Mouse (Mus musculus) intestine, embryonic 15.5 days (tissue): Measurements from ENCODE around the gene Abcb1b. TPM values are rescaled to one million over a fixed set of nuclear protein-coding genes. Genes with fewer than 3 reads are reported as not detected.

Experiments
- ATAC-seq: fragments of 200-750 bp; cut with Nextera tagmentation; 2 replicates; pipeline ENCODE4 v1.8.0; 2017; ENCODE audit warnings: moderate TSS enrichment, moderate library complexity
- H3K27ac ChIP-seq: fragments of 300-500 bp; sonication (generic); 2 replicates; pipeline ENCODE4 v1.5.1; 2015; ENCODE audit warnings: mild to moderate bottlenecking, inconsistent platforms
- H3K27me3 ChIP-seq: fragments of 300-500 bp; sonication (generic); replicated peaks from 2 replicates; pipeline ENCODE4 v1.6.1; 2015; ENCODE audit warnings: inconsistent platforms
- H3K36me3 ChIP-seq: fragments of 300-500 bp; sonication (generic); 2 replicates; pipeline ENCODE4 v1.6.1; 2015; ENCODE audit warnings: inconsistent platforms
- H3K4me1 ChIP-seq: fragments of 300-500 bp; sonication (generic); replicated peaks from 2 replicates; pipeline ENCODE4 v1.6.1; 2015; ENCODE audit warnings: inconsistent platforms
- H3K4me2 ChIP-seq: fragments of 300-500 bp; sonication (generic); replicated peaks from 2 replicates; pipeline ENCODE4 v1.6.1; 2015; ENCODE audit warnings: mild to moderate bottlenecking, inconsistent platforms
- H3K4me3 ChIP-seq: fragments of 300-500 bp; sonication (generic); replicated peaks from 2 replicates; pipeline ENCODE4 v1.5.1; 2015; ENCODE audit warnings: inconsistent platforms
- H3K9ac ChIP-seq: fragments of 300-500 bp; sonication (generic); 2 replicates; pipeline ENCODE4 v1.6.1; 2015; ENCODE audit warnings: inconsistent platforms
- H3K9me3 ChIP-seq: fragments of 300-500 bp; sonication (generic); 2 replicates; pipeline ENCODE4 v1.6.1; 2016; ENCODE audit warnings: inconsistent platforms
- WGBS: fragments of 180-500 bp; shearing (Covaris S2); methylation state at CpG from one replicate; pipeline ENCODE4 v1.1.7; 2015; 5-methylcytosine and 5-hydroxymethylcytosine counted together
- polyA plus RNA-seq: library from polyadenylated mRNA; unstranded; fragments of >200 nt; fragmentation: Nextera tagmentation; extraction: Ambion mirVana; gene quantifications from 2 replicates; pipeline ENCODE4 v1.2.1, GENCODE M21; 2015

Gene Abcb1b
- polyA plus RNA-seq, 1 experiment from 2014 or later, result 1.4 TPM

GRCm38 (mm10) chr5:8872979-8873915 is 75.3 kb downstream of the Abcb1b start:
- Histone ChIP-seq H3K4me2 (no peak overlapping the region), H3K4me3 (no peak overlapping the region), H3K9ac (no peak overlapping the region), H3K27me3 (no peaks in the 10 kb centered on the region), H3K36me3 (no peaks in the 10 kb centered on the region), H3K9me3 (no peaks in the 10 kb centered on the region), H3K27ac (no peak overlapping the region), H3K4me1 (no peaks in the 10 kb centered on the region)
- WGBS, result 83% methylated on average over 6 of the region's 6 CpGs
- no peak for ATAC-seq

GRCm38 (mm10) chr5:8877086-8877485 is 79.1 kb downstream of the Abcb1b start:
- ATAC-seq, result no peak
- Histone ChIP-seq H3K4me2 (no peak overlapping the region), H3K4me1 (no peaks in the 10 kb centered on the region), H3K4me3 (no peak overlapping the region), H3K27ac (no peak overlapping the region), H3K36me3 (no peaks in the 10 kb centered on the region), H3K9me3 (no peaks in the 10 kb centered on the region), H3K9ac (no peak overlapping the region), H3K27me3 (no peaks in the 10 kb centered on the region)
- WGBS, result 76% methylated on average over 2 of the region's 2 CpGs

GRCm38 (mm10) chr5:8877800-8878199 is 79.9 kb downstream of the Abcb1b start:
- ATAC-seq, result no peak
- Histone ChIP-seq H3K9ac (no peak overlapping the region), H3K36me3 (no peaks in the 10 kb centered on the region), H3K9me3 (no peaks in the 10 kb centered on the region), H3K4me2 (no peak overlapping the region), H3K27me3 (no peaks in the 10 kb centered on the region), H3K4me3 (no peak overlapping the region), H3K27ac (no peak overlapping the region), H3K4me1 (no peaks in the 10 kb centered on the region)
- WGBS, result 76% methylated on average over 5 of the region's 5 CpGs

DNA sequence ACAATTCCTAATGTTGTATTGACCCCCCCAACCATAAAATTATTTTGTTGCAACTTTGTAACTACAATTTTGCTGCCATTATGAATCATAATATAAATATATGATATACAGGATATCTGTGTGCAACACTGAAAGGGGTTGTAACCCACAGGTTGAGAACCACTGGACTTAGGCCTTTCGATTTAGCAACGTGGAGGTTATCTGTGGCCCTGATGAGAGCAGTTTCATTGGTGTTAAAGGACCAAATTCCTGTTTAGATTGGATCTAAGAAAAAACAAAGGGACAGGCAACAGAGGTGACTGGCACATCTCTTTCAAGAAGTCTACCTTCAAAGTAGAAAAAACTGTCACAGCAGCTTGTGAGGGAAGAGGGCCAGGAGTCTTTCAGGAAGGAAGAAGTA is 87.9 kb downstream of the Abcb1b start:
- Histone ChIP-seq H3K27me3 (no peaks in the 10 kb centered on the region), H3K4me1 (no peaks in the 10 kb centered on the region), H3K9ac (no peak overlapping the region), H3K4me3 (no peak overlapping the region), H3K9me3 (no peaks in the 10 kb centered on the region), H3K27ac (no peak overlapping the region), H3K4me2 (no peak overlapping the region), H3K36me3 (no peaks in the 10 kb centered on the region)
- 87% methylated on average over 2 of the region's 2 CpGs for WGBS
- no peak for ATAC-seq

DNA sequence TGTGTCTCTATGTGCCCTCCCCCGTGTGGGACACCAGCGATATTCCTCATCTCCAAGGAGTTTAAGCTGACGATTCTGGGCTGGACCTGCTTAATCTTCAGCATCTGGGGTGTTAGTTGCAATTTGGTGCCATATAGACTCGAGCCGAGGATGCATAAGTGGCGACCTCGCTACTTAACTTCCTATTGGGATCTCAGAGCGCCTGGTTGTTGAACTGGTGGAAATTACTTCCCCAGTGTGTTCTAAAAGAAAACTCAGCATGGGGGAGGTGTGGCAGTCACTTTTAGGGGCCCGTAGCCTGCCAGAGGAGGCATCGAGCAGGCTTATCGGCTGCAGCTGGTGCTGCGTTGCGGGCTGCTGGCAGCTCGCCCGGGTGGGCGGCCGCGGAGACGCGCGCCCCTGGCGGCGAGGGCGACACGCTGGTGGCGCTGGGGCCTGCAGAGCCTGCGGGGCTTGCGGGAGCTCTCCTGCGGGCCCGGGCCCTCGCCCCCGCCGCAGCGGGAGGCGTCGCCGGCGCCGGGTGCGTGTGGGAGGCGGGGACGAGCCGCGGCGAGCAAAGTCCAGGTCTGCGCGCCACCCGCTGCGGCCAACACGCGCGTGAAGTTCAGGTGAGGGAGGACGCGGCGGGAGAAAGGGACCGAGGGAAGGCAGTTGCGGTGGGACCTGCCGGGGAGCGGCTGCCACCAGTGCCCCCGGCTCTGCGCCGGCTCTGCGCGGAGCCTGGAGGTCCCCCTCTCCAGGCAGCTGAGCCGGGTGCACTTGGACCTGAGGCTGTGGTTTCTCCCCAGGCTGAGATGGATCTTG is 95.6 kb downstream of the Abcb1b start, which contains the start of gene Abcb4:
Gene Abcb4, plus strand, starts transcription at position 418 of the 804 bp plus-strand sequence.
- under 1% methylated on average over 62 of the region's 65 CpGs for WGBS

DNA sequence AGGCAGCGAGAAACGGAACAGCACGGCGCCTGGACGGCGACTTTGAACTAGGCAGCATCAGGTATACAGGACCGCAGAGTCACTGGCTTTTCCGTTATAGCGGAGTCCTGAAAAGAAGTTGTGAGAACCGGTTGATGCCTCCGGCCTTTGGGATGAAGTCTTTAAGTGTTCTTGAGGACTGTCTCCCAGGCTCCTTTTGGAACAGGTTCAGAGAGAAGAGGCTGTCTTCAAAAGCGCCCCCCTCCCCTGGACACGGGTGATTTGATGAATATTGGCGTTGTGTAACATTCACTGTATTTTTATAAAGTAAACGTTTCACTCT is 96.1 kb downstream of the Abcb1b start:
- Histone ChIP-seq H3K9me3 (no peaks in the 10 kb centered on the region), H3K36me3 (no peaks in the 10 kb centered on the region), H3K9ac (peak overlapping the region; percentile 50), H3K27me3 (no peaks in the 10 kb centered on the region; the same call in 1 of the 2 replicates), H3K4me3 (peak overlapping the region; percentile 57), H3K27ac (no peak overlapping the region), H3K4me2 (peak overlapping the region; percentile 97), H3K4me1 (0 out of 2 replicates have a peak, but pooled peaks cover 3% of the 10 kb centered on the region)
- ATAC-seq, result no peak
- 9% methylated on average over 15 of the region's 15 CpGs for WGBS

More for the DNA sequence above, 95.6 kb downstream of the Abcb1b start, which contains the start of gene Abcb4:
- Histone ChIP-seq H3K4me1 (0 out of 2 replicates have a peak, but pooled peaks cover 3% of the 10 kb centered on the region), H3K9ac (peak within 1 kb of the TSS; percentile 50), H3K9me3 (no peaks in the 10 kb centered on the region), H3K4me3 (peak within 1 kb of the TSS; percentile 57), H3K4me2 (peak within 1 kb of the TSS; percentile 97), H3K27me3 (no peaks in the 10 kb centered on the region; the same call in 1 of the 2 replicates), H3K36me3 (no peaks in the 10 kb centered on the region), H3K27ac (no peak within 1 kb of the TSS)
- peak; percentile 94 for ATAC-seq

GRCm38 (mm10) chr5:8894641-8895490 is 96.9 kb downstream of the Abcb1b start:
- 73% methylated on average over 15 of the region's 15 CpGs for WGBS
- H3K4me2 ChIP-seq, result peak overlapping the region; percentile 97; the same call in 1 of the 2 replicates

DNA sequence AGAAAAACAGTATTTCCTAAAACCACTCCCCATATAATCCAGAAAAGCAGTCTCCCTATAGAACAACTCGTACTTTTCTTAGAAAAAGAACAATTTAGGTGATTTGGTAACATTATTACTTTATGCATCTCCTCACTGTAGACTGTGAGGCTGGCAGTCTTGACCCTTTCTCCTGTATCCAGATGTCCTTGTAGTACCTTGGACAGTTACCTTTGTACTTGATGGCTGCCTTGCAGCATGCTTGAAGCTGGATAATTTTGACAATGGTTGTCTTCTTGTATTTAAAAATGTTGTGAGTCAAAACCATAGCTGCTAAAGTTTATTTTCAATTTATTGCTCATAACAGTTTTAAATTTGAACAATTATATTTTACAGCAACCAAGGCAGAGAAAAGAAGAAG is 98.3 kb downstream of the Abcb1b start:
- Histone ChIP-seq H3K27me3 (no peaks in the 10 kb centered on the region; the same call in 1 of the 2 replicates), H3K9me3 (no peaks in the 10 kb centered on the region), H3K9ac (no peak overlapping the region), H3K27ac (no peak overlapping the region), H3K4me1 (0 out of 2 replicates have a peak, but pooled peaks cover 3% of the 10 kb centered on the region), H3K4me3 (no peak overlapping the region), H3K4me2 (no peak overlapping the region), H3K36me3 (no peaks in the 10 kb centered on the region)
- no peak for ATAC-seq
- 75% methylated on average over 1 of the region's 1 CpGs for WGBS

More at GRCm38 (mm10) chr5:8894641-8895490, 96.9 kb downstream of the Abcb1b start:
- Histone ChIP-seq H3K9me3 (no peaks in the 10 kb centered on the region), H3K27me3 (no peaks in the 10 kb centered on the region; the same call in 1 of the 2 replicates), H3K9ac (no peak overlapping the region), H3K36me3 (no peaks in the 10 kb centered on the region), H3K4me1 (0 out of 2 replicates have a peak, but pooled peaks cover 3% of the 10 kb centered on the region), H3K4me3 (no peak overlapping the region), H3K27ac (no peak overlapping the region)
- peak; percentile 37; the same call in 1 of the 2 replicates for ATAC-seq

DNA sequence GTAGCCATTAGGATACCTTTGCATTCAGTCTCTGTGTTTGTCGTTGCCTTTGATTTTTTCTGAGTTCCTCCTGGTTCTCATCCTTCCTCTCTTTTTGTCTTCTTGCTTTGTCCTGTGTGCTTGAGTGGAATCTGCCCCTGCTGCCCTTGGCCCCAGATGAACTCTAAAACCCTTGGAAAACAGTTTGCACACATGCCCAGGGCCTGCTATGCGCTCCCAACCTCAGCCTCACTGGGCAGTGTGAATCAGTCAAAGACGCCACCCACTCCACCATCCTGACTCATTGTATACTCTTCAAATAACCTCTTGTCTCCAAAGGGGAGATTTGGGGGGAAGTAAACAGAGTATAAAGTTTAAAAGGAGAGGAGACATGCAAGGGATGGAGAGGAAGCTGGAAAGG is 100.3 kb downstream of the Abcb1b start:
- no peaks in the 10 kb centered on the region for H3K9me3 ChIP-seq
- no peaks in the 10 kb centered on the region; the same call in 1 of the 2 replicates for H3K27me3 ChIP-seq
- no peak overlapping the region for H3K9ac ChIP-seq
- H3K27ac ChIP-seq, result no peak overlapping the region
- no peak for ATAC-seq
- no peaks in the 10 kb centered on the region for H3K36me3 ChIP-seq
- H3K4me1 ChIP-seq, result no peaks in the 10 kb centered on the region
- H3K4me2 ChIP-seq, result no peak overlapping the region
- WGBS, result 64% methylated on average over 3 of the region's 3 CpGs
- no peak overlapping the region for H3K4me3 ChIP-seq

GRCm38 (mm10) chr5:8901001-8901400 is 103.1 kb downstream of the Abcb1b start:
- H3K4me2 ChIP-seq, result no peak overlapping the region
- H3K4me3 ChIP-seq, result no peak overlapping the region
- 61% methylated on average over 1 of the region's 1 CpGs for WGBS
- H3K27ac ChIP-seq, result no peak overlapping the region
- no peaks in the 10 kb centered on the region for H3K4me1 ChIP-seq
- H3K9me3 ChIP-seq, result no peaks in the 10 kb centered on the region
- no peaks in the 10 kb centered on the region for H3K27me3 ChIP-seq
- ATAC-seq, result no peak
- no peaks in the 10 kb centered on the region for H3K36me3 ChIP-seq
- no peak overlapping the region for H3K9ac ChIP-seq

DNA sequence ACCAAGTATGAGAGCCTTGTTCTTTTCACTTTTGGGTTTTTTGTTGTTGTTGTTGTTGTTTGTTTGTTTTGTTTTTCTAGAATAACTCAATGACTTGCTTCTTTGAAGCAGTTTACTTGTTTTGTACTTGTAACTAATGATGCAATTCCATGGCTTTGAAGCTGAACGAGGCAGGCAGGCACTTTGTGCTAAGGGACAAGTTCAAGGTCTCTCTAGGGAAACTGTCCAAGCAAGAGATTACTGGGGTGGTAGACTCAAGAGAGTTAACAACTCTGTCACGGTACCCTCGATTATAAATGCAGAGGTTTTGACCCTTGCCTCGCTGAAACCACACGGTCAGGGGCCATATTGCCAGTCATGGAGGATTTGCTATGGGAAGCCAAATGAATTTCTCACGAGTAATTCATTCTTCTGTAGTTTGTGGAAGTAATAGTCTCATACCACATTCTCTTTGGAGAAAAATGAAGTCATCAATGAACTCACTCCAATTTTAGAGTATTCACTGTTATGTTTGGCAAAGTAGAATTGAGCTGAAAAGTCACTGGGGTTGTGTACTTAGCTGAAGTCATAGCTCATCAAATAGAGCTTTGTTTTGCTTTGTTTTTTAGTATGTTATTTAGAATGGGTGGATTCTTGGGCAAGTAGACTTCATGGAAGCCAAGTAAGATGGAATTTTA is 104.3 kb downstream of the Abcb1b start:
- Histone ChIP-seq H3K27ac (no peak overlapping the region), H3K4me1 (no peaks in the 10 kb centered on the region), H3K9me3 (no peaks in the 10 kb centered on the region), H3K4me3 (no peak overlapping the region), H3K27me3 (no peaks in the 10 kb centered on the region), H3K36me3 (no peaks in the 10 kb centered on the region), H3K9ac (no peak overlapping the region), H3K4me2 (no peak overlapping the region)
- 79% methylated on average over 6 of the region's 6 CpGs for WGBS
- ATAC-seq, result no peak
